Mouse (Mus musculus) thymus, postnatal 0 days (tissue): ENCODE data around the gene Aamp. TPM values are rescaled to one million over a fixed set of nuclear protein-coding genes. Genes with fewer than 3 reads are reported as not detected.
A peak's percentile ranks its signal among the peaks of the same experiment; 100 is the strongest.

ENCODE experiments used
- DNase-seq: peaks from one replicate; pipeline ENCODE4 v3.0.0-alpha.2; 2015; ENCODE audit warnings: low spot score
- polyA plus RNA-seq: library from polyadenylated mRNA; unstranded; fragments of >200 nt; fragmentation: Nextera tagmentation; extraction: Ambion mirVana; gene quantifications from 2 replicates; pipeline ENCODE4 v1.2.1, GENCODE M21; 2015

The Aamp gene
- polyA plus RNA-seq, 1 experiment from 2014 or later: 195 TPM

GRCm38 (mm10) chr1:74238136-74238535, 46.4 kb downstream of the Aamp start:
- no peak for DNase-seq

GRCm38 (mm10) chr1:74237671-74238070, 46.9 kb downstream of the Aamp start:
- no peak for DNase-seq

- DNase-seq: peak; percentile 37
These were observed 47.8 kb downstream of the Aamp start for GRCm38 (mm10) chr1:74236590-74237317.

GRCm38 (mm10) chr1:74235938-74236589, 48.5 kb downstream of the Aamp start, which contains the start of gene Arpc2:
TSS of gene Arpc2 (plus strand) at chr1:74236084.
- DNase-seq: peak; percentile 98

- DNase-seq: no peak
These were observed 53.5 kb downstream of the Aamp start for GRCm38 (mm10) chr1:74230992-74231391.

GRCm38 (mm10) chr1:74229942-74230341, 54.6 kb downstream of the Aamp start:
- no peak for DNase-seq

Other genes starting within 250 kb of the Aamp start
- 12.6 and 13.0 TPM in 2 replicates for gene Tns1, start 160.3 kb downstream of the Aamp start, polyA plus RNA-seq
- 0.08 and 0.15 TPM in 2 replicates for gene Rufy4, start 159.2 kb downstream of the Aamp start, polyA plus RNA-seq
- 0.15 and 0.20 TPM in 2 replicates for gene Cxcr2, start 130.7 kb downstream of the Aamp start, polyA plus RNA-seq
- gene Cxcr1, start 90.1 kb downstream of the Aamp start, polyA plus RNA-seq: not detected in 2 replicates
- 648 and 659 TPM in 2 replicates for gene Arpc2, start 48.7 kb downstream of the Aamp start, polyA plus RNA-seq
- 0.35 and 0.92 TPM in 2 replicates for gene Gpbar1, start 6.2 kb downstream of the Aamp start, polyA plus RNA-seq
- 84.9 and 93.3 TPM in 2 replicates for gene Pnkd, start 192 bp upstream of the Aamp start, polyA plus RNA-seq
- gene Tmbim1, start 20.9 kb upstream of the Aamp start, polyA plus RNA-seq: 10.9 and 12.2 TPM in 2 replicates
- gene Catip, start 77.4 kb upstream of the Aamp start, polyA plus RNA-seq: 0.20 and 0.33 TPM in 2 replicates
- gene Slc11a1, start 90.5 kb upstream of the Aamp start, polyA plus RNA-seq: 5.6 and 6.1 TPM in 2 replicates
- 55.5 and 56.1 TPM in 2 replicates for gene Ctdsp1, start 106.8 kb upstream of the Aamp start, polyA plus RNA-seq
- gene Vil1, start 124.6 kb upstream of the Aamp start, polyA plus RNA-seq: 0.29 and 0.30 TPM in 2 replicates
- gene Cnot9, start 221.3 kb upstream of the Aamp start, polyA plus RNA-seq: 63.2 and 66.6 TPM in 2 replicates